Mouse (Mus musculus) cerebellum, adult 11-12 months (tissue): Measurements from ENCODE around the gene Fstl4.

Experiments used
- DNase-seq: peaks from one replicate; pipeline ENCODE4 v3.0.0; 2022

The Fstl4 gene

GRCm38 (mm10) chr11:52915648-52916047 is 151.2 kb downstream of the Fstl4 start:
- no peak for DNase-seq

DNA sequence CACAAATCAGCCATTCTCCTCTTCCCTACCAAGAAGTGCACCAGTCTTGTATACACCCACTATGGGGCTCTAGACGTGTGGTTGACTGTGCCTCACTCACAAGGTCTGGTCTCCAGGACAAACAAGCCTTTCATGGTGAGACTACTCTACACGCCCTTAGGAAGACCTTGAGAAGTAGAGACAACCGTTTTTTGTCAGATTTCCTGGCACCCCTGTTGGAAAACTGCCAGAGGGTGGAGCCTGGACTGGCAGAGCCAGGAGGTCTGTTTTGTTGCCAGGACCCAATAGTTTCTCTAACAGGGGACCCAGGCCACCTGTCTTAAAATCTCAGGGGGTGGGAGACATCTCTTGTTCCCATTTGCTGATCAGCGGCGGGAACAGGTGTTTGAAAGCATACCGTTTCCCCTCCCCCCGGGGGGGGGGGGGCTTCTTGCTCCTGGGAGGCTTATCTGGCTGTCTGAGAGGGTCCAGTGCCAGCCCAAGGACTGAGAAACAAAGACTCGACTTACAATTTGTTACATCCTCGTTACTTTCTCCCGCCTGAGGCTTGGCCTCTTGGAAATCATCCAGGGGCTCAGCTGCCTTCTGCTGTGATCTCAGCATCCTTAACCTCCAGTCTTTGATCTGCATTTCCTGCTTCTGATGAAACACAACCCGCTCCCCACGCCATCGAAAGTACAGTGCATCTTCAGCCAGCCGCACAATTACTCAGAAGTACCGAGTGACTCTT is 155.0 kb downstream of the Fstl4 start:
- DNase-seq = peak; percentile 8

GRCm38 (mm10) chr11:52924196-52924595 is 159.8 kb downstream of the Fstl4 start:
- no peak for DNase-seq

- no peak for DNase-seq
Measured at GRCm38 (mm10) chr11:52928321-52928720, 163.9 kb downstream of the Fstl4 start.

DNA sequence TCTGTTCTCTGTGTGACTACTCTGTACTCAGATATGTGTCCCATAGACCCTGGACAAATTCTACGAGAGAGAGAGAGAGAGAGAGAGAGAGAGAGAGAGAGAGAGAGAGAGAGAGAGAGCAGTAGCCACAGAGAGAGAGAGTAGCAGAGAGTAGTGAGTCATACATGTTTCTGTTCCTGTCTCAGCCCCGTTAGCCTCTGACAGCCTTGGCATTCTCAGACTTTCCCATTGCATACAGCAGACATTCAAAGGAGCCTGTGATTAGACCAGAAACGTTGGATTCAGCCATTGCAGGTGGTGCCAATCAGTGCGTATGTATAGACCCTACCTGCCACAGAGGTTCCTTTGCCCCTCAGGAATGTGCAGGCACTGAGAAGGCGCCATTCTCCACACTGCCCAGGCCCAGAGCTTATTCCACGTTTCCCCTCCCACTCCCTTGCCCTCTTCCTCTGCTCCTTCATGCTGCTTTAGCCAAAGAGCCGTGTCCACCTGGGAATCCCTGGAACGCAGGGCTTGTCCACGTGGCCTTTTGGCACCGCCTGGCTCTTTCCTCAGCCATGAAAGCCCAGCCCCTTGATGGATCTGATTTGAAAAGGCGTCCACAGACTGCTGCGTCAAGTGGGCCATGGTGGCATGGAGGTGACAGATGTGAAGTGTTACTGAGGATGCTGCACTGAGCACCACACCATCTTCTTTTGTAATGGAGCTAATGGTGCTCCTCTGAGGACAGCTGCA is 175.1 kb downstream of the Fstl4 start:
- no peak for DNase-seq

DNA sequence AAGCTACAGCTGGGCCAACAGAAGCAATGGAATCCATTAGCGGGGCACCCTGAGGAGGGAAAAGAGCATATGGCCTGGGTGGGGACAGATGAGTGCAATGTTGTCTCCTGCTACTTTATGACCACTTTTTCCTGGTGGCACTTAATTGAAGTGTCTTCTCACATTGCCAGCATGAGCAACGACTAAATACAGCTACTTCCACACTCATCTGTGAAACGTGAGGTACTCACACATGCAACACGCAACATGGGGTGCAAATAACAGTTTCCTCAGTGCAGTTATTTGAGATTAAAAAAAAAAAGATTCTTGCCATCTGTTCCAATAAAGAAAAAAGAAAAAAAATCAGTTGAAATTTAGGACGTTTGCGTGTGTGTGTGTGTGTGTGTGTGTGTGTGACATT is 178.5 kb downstream of the Fstl4 start:
- no peak for DNase-seq

GRCm38 (mm10) chr11:52954995-52955394 is 190.6 kb downstream of the Fstl4 start:
- no peak for DNase-seq

DNA sequence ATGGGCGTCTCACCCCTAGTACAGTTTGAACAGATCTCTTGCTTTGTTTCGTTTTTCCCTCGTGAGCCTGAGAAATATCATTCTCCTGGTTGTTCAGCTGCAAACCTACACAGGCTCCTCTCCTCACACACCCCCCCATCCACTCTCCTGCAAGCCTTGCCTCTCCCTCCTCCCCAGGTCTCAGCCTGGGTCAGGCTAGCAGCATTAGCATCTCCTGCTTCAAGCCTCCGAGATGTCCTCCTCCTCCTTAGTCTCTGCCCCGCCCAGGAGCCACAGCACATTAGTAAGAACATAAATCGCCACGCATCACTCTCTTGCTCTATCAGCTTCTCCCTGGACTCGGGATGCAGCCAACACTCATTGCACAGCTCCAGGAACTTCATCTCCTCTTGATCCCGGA is 204.4 kb downstream of the Fstl4 start:
- DNase-seq = no peak

DNA sequence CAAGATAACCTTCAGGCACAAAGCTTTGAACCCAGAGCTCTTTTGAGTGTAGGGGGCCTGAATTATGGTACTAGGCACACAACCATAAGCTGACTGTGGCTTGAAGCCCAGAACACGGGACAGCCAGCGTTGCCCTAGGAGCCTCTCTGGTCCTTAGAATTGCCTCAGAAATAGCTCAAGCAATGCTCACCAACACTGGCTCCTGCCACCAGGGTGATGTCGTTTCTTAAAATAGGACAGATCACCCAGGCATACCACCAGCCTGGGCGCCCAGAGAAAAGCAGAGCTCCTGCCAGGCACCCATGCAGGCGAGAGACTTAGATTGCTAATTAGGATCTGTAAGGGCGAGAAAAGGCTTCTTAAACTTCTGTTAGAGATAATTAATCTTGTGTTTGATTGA is 206.0 kb downstream of the Fstl4 start:
- DNase-seq = no peak

DNA sequence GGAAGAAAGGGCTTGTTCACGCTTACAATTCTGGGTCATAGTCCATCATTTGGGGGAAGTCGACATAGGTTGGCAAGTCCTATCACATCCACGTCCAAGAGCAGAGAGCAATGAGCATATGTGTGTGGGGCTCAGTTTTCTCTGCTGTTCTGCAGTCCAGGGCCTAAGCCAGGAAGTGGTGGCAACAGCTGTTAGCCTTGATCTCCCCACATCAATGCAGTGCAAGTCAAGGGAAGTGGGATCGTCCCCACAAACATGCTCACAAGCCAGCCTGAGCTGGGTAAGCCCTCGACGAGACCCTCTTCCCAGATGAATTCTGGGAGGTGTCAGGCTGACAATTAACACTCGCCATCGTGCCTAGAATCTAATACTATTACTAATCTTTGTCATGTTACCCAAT is 222.6 kb downstream of the Fstl4 start:
- no peak for DNase-seq

GRCm38 (mm10) chr11:52994688-52995087 is 230.3 kb downstream of the Fstl4 start:
- DNase-seq = no peak

DNA sequence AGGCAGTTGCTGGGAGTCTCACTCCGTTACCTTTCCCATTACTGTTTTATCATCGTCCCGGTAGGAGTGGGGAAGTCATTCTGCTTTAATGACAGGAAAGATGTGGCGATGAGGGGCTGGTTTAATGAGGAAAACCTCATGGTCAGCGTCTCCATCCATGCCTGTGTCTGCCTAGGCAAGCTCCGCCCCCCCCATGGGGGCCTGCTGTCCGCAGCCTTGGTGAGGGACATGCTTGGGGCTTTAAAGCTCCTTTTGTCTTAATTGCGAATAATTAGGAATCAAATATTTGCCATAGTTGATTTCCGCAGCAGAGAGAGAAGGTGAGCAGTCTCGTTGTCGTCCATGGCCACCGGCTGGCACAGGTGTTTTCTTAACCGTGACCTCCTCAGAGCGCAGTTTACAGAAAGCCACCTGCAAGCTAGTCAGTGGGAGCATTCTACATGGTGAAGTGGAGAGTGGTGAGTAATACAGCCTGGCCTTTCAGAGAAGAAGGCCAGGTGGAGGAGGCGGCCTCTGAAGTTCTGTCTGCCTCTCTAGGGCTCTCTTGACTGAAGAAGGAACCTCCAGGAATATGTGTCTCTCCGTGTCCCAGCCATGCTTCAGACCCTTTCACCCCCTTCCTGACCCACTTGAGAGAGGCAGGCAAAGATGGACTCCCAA is 232.1 kb downstream of the Fstl4 start:
- no peak for DNase-seq

DNA sequence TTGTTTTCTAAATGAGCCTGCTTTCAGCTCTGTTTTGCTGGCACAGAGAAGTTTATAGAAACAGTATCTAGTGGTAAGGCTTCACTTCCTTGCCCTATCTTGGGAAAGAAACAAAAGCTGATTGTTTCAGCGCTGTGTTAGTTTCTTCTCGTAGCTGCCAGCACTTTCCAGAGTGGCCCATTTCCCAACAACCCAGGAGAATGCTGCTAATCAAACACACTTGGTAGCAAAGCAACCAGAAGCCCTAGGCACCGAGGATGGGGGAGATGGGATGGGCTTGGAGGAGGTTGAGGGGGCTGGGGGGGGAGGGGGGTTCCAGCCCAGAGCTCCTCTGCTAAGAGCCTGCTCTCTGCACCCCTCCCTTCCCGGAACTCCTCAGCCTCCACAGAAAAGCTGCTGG is 233.0 kb downstream of the Fstl4 start:
- DNase-seq = no peak

GRCm38 (mm10) chr11:53000226-53000625 is 235.8 kb downstream of the Fstl4 start:
- no peak for DNase-seq

GRCm38 (mm10) chr11:53003361-53003760 is 238.9 kb downstream of the Fstl4 start:
- no peak for DNase-seq

DNA sequence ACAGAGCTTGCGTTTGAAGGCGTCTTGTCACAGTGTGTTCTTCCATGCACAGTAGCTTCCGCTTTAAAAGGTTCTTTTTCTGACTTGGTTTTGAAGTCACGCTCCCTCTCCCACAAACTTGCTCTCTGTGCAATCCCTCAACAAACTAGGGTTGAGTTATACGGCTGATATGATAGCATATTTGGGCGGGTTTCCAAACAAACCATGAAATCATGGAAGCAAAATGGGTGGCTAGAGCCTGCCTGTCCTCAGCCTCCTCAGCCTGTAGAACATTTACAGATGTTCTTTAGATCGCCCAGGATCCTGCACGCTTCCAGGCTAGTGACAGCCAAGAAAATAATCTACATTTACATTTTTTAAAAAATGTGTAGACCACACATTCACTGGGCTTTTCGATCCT is 239.4 kb downstream of the Fstl4 start:
- no peak for DNase-seq

DNA sequence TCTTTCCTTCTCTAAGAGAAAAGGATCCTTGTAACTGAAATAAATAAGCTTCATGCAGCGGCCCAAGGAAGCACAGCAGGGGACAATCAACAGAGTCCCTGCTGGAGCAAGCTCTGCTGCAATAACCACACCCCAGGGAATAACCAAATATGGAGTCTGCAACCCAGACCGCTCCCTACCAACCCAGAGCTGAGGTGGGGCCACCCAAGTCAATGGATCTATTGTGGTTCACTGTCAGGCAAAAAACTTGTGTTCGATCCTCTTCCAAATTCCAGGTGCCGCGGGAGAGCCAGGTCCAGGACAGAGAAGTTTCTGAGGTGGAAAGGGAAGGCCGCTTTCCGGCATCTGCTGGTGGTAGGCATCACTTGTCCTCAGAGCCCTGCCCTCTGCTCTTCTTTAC is 245.2 kb downstream of the Fstl4 start:
- no peak for DNase-seq

DNA sequence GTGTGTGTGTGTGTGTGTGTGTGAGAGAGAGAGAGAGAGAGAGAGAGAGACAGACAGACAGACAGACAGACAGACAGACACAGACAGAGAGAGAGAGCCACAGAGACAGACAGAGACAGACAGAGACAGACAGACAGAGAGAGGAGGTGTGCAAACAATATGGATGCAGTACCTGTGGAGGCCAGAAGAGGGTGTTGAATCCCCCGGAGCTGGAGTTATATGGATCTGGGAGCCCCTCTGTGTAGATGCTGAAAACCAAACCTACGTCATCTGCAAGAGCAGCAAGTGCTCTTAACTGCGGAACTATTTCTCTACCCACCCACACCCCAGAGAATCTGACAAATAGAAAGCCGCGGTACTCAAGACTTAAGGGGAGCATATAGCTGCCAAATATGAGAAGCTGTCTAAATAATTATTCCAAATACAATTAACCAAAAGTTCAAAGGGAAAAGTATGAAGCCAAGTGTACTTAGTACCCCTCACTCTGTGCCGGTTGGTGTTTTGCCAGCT is 247.6 kb downstream of the Fstl4 start:
- DNase-seq = no peak

DNA sequence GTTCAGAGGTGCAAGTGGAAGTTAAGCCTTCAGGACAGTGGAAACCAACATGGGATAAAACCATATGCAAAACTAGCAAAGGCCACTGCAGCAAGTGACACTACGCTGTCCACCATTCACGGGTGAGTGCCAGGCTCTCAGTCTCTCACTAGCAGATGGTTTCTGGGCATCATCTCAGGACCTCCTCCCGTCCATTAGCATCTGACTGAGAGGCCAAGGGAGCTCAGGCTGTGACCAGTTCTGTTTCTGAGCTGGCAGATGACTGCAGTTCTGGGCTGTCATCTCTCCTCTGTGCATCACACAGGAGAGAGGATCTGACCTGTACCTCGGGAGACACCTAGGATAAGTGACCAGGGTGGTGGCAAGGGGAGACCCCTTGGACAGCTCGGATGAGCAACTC is 249.5 kb downstream of the Fstl4 start:
- peak; percentile 40 for DNase-seq

DNA sequence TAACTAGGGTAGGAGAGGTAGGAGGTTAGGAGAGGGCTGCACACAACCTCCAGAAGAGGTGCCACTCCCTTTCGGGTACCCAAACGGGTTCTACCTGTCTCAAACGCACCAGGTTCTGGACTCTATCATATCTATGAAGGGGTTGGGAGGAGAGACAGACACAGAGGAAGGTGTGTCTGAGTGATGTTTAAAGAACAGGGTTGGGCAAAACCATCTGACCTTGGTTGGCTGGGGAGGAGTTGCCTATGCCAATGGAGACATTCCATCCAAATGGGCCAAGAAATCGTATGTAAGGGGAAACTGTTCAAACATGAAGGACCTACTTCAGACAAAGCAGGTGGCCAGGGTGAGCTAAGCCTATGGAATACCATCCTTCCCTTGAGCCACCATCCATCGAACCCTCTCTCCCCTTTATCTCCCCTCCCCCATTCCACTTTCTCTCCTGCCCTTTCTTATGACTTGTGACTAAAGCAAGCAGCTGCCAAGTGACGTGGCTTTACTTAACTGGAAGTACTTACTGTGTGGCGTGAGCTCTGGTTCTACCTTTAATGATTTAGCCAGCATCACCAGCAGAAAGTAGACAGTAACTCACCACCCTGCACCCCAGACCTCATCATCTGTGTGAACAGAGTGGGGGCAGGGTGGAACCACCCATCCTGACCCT is 252.1 kb downstream of the Fstl4 start:
- no peak for DNase-seq

- no peak for DNase-seq
Measured at GRCm38 (mm10) chr11:53019509-53019908, 255.1 kb downstream of the Fstl4 start.

GRCm38 (mm10) chr11:53024403-53024802 is 260.0 kb downstream of the Fstl4 start:
- DNase-seq = no peak

- DNase-seq = peak; percentile 73
Measured at GRCm38 (mm10) chr11:53025686-53026085, 261.3 kb downstream of the Fstl4 start.
